Mouse (Mus musculus): ENCODE data around the gene Itga11.
"Not testable (repeated sequence)": the region's sequence is repeated elsewhere in the genome, so short reads cannot be mapped to it uniquely, and the experiment has no call there.

Itga11 gene

DNA sequence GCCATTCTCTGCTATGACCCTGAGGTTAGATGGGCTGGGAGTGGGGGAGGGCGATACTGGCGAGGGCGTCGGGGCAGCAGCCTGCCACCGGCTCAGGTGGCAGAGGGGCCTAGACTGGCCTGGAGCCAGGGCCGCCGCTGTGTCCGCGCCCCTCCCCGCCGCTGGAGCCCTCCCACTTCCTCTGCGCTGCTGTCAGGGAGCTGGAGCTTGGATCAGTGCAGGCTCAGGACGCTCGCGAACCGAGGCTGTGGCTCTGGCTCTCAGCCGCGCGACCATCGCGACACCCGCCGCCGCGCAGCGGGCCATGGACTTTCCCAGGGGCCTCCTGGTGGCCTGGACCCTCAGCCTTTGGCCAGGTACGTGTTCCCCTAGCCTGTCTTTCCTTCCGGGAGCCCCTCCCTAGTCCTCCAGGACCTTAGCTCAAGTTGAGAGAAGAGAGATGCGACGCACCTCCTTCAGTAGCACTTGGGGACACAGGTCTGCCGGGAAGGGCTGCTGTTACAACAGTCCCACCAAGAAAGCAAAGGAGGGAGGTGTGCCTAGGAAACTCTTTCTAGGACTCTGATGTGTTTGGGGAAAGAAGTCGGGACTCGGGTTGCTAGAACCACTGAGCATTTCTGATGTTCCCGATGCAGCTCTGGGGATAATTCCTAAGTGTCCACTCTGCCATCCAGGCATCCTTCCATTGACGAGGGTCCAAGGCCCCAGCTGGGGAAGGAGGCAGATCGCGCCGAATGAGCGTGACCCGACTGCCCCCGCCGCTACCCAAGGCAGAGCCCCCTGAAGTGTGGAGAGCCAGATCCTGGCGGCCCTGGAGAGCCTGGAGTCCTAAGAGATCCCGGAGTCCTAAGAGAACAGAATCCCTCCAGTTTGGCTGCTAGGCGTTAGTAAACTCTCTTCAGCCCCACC lies at the start of gene Itga11:
Gene Itga11, plus strand, starts transcription at position 186 of the 909 bp plus-strand sequence.
- no peak for DNase-seq (ENCODE audit: low spot score)

DNA sequence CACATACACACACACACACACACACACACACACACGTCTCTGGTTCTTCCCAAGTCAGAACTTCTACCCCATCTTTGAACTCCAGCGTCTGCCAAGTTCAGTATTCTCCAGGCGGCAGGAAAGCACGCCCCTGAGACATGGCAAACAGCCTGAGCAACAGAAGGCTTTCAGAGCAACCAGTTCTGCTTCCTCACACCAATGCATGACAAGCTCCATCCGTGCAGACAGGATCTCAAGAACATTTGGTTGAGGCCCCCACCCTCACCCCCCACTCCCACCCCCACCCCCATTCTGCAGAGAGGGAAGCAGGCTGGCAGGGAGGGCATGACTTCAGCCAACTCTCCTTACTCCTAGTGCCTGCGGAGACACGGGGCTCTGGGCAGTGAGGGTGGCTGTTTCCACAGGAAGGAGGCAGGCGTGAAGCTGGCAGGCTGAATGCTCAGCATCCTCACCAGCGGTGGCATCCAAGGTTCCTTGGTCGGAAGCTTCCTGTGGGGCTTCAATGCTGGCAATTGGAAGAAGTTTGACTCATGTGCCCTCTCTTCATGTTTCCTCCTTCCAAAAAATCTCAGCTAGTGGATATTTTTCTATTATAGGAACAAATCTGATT lies 46.9 kb upstream of the Itga11 start:
- no peak for DNase-seq (ENCODE audit: low spot score)

DNA sequence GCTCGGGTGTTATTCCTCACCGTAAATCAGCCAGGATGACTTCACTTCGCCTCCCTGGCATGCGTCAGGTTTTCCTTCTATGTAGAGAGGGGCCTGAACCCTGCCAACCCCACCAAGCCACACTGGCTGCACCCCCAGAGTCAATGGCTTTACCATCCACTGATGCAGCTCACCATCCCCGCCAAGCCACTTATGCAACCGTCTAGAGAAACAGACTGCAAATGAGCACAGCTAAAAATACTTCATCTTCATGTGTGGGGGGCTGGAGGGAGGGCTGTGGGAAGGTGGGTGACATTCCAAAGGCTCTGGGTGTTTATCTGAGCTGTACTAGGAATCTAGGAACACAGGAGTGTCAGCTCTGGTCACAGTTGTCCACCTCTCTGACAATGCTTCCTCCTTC lies 45.2 kb upstream of the Itga11 start:
- no peak for DNase-seq (ENCODE audit: low spot score)

DNA sequence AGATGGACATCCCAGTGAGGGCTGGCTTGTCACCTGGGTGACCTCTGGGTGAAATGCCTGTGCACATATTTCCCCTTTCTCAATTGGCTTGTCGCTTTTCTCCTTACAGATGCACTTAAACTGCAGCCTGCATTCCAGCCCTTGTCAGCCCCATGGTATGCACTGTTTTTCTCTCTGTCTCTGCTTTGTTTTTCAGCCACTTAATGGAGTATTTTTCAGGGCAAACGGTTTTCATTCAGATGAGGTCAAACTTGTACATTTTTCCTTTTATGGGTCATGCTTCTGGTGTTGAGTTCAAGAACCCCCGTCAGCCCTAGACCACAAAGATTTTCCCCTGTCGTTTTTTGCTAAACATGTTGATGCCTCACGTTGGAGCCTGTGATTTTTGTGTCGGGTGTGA lies 39.6 kb upstream of the Itga11 start:
- no peak for DNase-seq (ENCODE audit: low spot score)

DNA sequence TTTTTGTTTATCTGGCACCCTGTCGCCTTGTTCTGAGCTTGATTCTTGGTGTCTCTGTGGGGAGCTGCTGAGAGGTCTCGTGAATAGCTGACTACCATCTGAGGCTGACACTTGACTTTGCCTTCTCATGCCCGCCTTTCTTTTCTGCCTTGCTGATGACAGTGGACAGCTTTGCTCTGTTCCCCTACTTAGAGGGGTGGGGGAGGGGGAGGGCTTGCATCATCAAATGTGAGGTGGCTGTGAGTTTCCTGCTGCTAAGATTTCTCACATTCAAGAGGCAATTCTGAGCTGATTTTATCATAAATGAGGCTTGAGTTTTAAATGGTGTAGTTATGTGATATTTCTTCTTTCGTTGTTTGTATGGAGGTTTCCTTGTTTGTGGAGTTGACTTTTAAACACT lies 37.9 kb upstream of the Itga11 start:
- no peak for DNase-seq (ENCODE audit: low spot score)

DNA sequence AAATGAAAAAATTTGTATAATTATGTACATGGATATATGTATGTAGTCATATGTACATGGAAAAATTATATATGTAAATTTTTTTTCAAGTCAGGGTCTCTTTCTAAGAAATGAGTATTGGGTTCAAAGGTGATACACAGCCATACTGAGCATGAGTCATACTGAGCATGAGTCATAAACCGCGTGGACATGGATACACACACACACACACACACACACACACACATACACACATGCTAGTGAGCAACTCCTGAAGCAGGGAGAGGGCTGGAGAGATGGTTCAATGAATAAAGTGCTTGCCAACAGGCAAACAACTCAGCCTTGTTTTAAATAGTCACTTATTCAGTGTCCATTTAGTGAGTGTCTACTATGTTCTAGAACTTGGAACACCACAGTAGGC lies 37.4 kb upstream of the Itga11 start:
- no peak for DNase-seq (ENCODE audit: low spot score)

DNA sequence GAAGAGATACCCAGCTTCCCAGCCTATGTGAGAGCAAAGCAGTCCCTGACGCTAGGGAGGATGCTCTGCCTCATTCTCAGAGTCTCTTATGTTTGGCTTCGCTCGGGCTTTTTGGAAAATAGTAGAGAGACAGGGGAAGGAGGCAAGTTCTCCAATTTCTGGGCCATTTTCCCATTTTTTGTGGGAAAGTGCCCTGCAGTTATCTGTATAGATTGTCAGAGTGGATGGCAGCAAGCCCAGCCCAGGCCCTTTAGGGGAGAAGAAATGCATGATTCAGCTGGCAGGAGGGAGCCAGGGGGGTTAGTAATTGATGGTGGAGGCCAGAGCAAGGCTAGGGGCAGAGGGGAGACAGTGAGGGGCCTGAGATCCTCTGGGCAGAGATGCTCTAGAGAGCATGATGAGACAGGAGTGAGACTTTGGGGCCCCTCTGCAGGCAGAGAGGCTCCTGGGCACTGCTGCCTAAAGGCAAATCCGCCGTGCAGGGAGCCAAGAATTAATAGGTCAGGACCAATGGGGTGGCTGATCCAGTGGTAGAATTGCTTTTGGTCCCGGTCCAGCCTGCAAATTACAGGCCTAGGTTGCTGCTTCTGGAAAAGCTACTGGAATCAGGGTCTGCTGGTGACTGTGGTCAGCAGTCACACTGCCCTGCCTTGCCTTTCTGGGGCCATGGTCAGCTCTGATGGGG lies 31.8 kb upstream of the Itga11 start:
- no peak for DNase-seq (ENCODE audit: low spot score)

DNA sequence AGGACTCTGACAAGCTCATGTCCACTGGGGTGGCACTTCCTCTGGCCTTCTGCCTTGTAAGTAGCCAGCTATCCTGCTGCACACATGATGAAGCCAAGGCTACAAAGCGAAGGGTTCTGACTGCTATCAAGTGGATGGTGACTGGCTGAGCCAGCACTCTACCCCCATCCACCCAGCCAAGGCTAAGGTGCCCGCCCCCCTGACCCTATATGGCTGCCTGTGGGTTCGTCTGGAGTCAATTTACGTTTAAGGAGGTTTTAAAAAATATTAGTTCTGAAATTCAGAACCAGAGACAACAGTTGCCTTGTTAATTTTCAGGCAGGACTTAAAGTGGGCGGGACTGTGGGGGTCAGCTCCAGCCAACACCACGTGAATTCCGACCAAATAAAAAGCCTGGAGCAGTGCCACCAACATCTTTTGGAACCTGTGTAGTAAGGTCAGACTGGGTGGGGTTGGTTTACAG lies 30.9 kb upstream of the Itga11 start:
- no peak for DNase-seq (ENCODE audit: low spot score)

DNA sequence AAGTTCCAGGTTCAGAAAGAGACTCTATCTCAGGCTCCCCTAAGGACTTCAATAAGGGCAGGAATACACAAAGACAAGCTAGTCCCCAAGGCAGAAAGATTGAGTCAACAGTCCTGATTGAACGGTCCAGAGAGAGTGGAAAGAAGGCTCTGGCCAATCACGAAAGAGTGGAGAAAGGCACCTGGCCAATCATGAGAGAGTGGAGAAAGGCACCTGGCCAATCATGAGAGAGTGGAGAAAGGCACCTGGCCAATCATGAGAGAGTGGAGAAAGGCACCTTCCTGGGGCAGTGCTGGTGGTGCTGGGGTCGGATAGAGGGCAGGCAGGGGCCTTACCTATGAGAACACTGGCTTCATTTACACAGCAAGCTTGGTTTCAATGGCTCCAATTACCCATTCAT lies 28.2 kb upstream of the Itga11 start:
- no peak for DNase-seq (ENCODE audit: low spot score)

DNA sequence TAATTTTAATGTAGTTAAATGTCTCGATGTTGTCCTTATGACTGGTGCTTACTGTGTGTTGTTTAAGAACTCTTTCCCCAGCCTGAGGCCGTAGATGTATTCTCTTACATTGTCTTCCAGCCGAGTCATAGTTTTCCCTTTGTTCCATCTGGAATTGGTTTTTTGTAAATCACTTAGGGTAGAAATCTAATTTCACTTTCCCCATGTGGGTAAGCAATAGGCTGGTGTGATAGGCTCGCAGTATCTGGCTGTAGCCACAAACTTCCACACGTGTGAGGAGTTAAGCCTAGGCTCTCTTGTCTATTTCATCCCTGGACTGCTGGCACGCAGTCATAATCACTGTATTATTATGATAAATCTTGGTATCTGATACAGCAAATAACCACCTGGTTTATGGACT lies 26.9 kb upstream of the Itga11 start:
- no peak for DNase-seq (ENCODE audit: low spot score)

DNA sequence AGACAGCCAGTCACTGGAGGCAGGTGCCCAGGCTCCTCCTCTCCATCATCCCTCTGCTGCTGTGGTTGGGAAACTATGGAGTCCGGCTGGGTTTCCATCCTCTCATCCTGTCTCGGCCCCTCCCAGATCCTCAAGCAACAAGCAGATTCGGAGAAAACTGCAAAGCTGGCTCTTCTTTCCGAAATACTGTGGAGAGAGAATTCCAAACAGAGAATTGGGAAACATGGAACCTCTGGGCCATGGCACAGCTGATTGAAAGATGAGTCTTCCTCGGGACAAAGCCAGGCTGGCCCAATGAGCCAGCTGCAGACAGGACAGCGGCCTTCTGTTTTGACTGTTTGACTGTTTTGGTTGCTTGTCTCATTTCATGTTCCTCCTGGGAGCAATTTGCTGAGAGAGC lies 23.3 kb upstream of the Itga11 start:
- no peak for DNase-seq (ENCODE audit: low spot score)

DNA sequence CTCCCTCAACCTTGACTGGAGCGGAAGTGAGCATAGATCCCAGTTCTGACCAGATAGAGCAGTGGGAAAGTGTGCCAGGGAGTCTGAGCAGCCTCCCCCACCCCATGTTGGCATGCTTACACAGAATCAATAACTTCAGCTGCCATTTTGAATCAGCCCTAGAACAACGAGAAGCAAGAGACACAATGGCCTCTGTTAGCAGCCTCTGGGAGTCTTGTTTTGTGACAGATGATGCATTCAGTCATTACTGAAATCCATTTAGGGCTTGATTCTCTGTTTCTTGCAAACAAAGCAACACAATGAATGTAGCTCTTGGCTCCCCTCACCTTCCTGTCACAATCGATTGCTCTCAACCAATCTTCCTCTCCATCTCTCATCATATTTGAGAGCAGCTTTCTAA lies 19.6 kb upstream of the Itga11 start:
- no peak for DNase-seq (ENCODE audit: low spot score)

DNA sequence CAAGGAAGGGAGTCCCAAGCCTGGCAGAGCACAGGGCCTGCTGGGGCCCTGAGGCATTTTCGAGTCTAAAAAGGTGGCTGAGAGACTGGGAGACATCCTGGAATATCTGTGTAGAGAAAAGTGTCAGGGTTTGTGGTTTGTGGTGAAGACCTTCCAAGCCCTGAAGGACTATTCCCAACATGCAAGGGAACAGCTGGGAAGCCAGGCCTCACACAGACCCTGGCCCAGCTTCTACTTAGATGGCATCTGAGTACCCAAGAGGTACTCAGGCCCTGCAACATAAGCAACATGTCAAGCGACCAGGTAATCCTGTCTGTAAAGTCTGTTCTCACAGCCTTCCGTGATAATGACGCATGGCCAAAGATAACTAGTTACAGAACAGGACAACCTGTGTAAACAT lies 18.6 kb upstream of the Itga11 start:
- DNase-seq (ENCODE audit: low spot score) = no peak

DNA sequence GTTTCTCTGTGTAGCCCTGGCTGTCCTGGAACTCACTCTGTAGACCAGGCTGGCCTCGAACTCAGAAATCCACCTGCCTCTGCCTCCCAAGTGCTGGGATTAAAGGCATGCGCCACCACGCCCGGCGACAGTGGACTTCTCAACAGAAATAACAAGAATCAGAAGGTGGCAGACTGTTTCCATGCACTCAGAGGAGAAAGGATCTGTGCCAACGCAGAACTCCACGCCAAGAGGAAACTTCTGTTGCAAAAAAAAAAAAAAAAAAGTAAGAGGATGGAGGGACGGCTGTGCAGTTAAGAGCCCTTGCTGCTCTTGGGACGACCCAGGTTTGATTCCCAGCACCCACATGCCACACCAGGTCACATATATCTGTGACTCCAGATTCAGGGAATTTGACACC lies 16.7 kb upstream of the Itga11 start:
- DNase-seq (ENCODE audit: low spot score) = not testable (repeated sequence)

DNA sequence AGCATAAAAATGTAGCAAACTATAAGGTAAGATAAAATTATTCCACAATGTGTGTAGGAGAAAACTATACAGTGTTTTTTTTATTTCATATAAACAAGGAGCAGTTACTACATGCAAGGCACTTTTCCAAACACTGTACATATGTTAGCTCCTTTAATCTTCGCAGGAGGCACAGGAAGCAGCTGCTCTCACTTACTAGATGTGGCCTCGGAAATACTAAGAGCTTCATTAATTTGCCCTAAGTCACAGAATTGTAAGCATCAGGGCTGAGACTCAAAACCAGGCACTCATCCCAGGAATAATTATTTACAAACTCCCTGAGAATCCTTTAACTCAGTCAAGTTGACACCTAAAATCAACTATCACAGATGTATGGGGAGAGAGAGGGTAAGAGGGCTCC lies 14.2 kb upstream of the Itga11 start:
- DNase-seq (ENCODE audit: low spot score) = no peak

DNA sequence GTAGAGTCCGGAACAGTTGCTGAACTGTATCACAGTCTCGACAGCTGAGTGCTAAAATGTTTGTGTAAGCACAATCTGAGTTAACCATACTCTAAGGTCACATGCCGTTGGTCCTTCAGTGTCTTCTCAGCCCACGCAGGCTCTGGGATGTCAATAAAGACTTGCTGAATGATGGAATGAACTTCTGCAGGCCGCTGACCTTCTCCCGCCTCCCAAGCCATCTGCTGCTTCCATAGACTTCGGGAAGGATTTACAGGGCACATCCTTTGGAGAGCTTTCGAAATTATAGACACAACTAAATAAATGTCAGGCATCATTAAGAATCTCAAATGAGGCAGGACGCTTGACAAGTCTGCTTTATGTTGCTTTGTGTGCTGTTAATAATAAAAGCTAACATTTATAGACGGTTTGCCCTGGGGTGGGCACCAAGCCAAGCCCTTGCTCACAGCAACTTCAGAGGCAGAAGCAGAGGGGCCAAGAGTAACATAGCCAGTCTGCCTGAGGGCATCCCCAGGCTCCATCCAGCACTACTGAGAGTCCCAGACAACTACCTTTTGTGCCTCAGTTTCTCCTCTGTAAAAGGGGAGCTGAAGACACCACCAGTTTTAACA lies 13.4 kb upstream of the Itga11 start:
- DNase-seq (ENCODE audit: low spot score) = no peak

DNA sequence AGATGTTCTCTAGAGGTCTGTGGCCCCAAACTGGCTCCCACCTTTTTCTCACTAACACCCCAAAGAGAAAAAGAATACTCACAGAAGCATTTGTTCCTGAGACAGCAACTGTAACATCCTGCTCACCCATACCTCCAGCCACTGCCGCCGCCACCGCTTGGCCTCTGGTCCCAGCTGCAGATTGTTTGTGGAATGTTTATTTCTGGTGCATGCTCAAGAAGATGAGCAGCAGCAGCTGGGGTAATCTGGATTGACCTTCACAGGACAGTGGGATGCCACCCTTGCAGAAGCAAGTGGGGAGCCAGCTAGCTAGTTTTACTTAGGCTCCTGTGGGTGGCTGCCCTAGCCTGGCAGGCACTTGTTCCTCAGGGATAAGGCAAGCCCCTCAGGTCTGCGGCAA lies 11.7 kb upstream of the Itga11 start:
- no peak for DNase-seq (ENCODE audit: low spot score)

DNA sequence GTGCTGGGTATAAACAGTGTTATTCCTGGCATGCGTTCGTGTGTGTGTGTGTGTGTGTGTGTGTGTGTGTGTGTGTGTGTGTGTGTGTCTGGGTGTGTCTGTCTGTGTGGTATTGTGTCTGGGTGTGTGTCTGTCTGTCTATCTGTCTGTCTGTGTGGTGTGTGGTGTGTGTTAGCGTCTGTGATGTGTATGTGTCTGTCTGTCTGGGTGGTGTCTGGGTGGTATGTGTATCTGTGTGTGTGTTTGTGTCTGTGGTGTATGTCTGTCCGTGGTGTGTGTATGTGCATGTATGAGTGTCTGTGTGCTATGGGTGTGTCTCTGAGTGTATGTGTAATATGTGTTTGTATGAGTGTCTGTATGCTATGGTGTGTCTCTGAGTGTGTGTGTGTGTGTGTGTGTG lies 9.1 kb upstream of the Itga11 start:
- DNase-seq (ENCODE audit: low spot score) = no peak

DNA sequence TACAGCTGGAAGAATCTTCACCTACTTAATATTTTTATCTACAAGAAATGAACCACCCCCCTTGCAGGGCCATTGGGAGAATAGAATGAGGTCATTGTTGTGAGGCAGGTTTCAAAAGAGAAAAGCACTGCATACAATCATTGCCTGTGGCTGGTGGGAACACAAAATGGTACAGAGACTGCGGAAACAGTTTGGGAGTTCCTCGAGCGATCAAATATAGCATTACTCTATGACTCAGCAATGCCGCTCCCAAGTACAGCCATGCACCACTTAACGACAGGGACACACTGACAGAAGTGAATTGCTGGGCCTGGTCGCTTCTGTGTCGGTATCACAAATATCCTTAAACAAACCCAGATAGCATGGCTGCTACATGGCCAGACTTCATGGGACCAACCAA lies 4.4 kb upstream of the Itga11 start:
- DNase-seq (ENCODE audit: low spot score) = no peak

DNA sequence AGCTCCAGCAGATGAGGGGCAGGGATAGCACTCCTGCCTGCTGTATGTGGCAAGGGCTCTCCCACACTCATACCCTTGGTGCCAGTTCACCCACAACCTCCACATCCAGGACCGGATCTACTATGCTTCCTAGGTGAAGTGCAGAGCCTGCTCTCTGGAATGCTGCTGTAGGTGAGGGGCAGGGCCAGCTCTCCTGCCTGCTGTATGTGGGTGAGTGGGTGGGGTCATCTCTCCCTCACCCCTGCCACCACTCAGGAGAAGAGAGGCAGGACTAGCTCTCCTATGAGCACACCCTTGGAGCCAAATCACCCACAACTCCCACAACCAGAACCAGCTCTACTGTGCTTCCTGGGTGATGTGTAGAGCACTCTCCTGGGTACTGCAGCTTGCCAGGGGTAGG lies 2.5 kb upstream of the Itga11 start:
- no peak for DNase-seq (ENCODE audit: low spot score)

DNA sequence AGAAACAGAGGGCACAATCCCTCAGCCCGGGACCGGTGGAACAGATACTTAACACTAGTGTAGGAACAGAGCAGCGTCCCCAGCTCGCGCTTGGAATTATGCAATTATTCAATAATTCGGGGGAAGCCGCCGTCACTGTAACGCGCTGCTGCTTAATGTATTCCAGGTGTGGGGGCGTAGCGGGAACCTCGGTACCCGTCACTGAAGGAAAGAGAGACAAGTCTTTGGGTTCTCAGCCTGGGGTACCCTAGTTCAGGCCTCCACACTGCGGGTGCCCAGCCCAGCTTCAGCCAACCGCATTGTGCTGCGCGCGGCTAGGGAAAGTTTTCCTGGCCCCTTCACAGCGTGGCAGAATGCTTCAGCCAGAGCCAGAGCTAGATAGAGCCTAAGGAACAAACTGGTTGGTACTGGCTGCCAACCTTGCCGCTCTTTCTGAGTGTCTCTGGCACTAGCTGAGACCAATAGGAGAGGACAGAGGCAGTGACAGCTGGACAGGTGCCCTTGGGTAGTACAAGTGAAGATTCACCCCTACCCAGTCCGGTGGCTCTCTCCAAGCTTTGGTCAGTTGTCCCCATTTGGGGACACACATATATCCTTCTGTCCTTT lies 1.0 kb downstream of the Itga11 start:
- DNase-seq (ENCODE audit: low spot score) = no peak

DNA sequence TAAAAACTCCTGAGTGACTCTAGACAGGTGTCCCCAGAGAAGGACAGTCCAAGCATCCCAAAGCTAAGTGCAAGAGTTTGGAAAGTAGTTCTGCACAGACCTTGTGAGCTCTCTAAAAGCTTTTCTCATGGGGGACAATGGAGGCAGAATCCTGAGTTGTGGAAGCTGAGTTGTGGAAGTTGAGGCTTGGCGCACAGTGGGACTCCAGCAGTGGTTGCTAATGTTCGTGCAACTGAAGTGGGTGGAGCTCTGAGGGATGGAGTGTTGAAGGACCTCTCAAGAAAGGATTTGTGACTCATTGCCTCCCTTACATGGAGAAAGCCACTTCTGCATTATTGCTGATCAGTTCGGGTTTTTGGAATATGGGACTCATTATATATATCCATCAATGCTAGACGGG lies 1.8 kb downstream of the Itga11 start:
- no peak for DNase-seq (ENCODE audit: low spot score)
